Mouse (Mus musculus) left cerebral cortex, postnatal 4 days (tissue): ENCODE measurements at regions not wholly inside any gene's neighbourhood (a gene's known extent, or its start where the extent isn't known, plus 50 kb on each side); places are given as distances from the start of the nearest gene placed in this dataset.

Experiments
- DNase-seq: peaks from one replicate; pipeline ENCODE4 v3.0.0-alpha.2; 2022
- intact Hi-C: fragments of 180-260 bp; cut with DNase I; formaldehyde crosslinking; loops from one replicate; pipeline ENCODE4 v1.15.1; 2025

GRCm38 (mm10) chr1:184480571-184481220 lies 251.7 kb downstream of the Hlx start:
- DNase-seq = no peak
- intact Hi-C loops = no loop called here

- intact Hi-C loops = no loop called here
- DNase-seq = no peak
Measured at GRCm38 (mm10) chr1:184478006-184478405, 254.4 kb downstream of the Hlx start.

GRCm38 (mm10) chr1:184462481-184463124 lies 269.8 kb downstream of the Hlx start:
- no peak for DNase-seq
- intact Hi-C loops = no loop called here

- intact Hi-C loops = no loop called here
- no peak for DNase-seq
Measured at GRCm38 (mm10) chr1:184461411-184461810, 271.0 kb downstream of the Hlx start.

GRCm38 (mm10) chr1:184456727-184457126 lies 275.7 kb downstream of the Hlx start:
- intact Hi-C loops = no loop called here
- DNase-seq = no peak

GRCm38 (mm10) chr1:184454381-184454780 lies 278.0 kb downstream of the Hlx start:
- intact Hi-C loops = no loop called here
- no peak for DNase-seq

- peak; percentile 37 for DNase-seq
- intact Hi-C loops = no loop called here
Measured at GRCm38 (mm10) chr1:184453673-184454072, 278.7 kb downstream of the Hlx start.

GRCm38 (mm10) chr1:184453061-184453460 lies 279.4 kb downstream of the Hlx start:
- intact Hi-C loops = no loop called here
- DNase-seq = no peak

- intact Hi-C loops = no loop called here
Measured at GRCm38 (mm10) chr1:184451686-184452085, 280.7 kb downstream of the Hlx start.

GRCm38 (mm10) chr1:184449007-184449406 lies 283.4 kb downstream of the Hlx start:
- DNase-seq = peak; percentile 48
- intact Hi-C loops = loop anchor here (10.0 kb wide), 1 partner anchor 286 kb away; the partner anchor contains the start of gene Hlx

More at GRCm38 (mm10) chr1:184451686-184452085, 280.7 kb downstream of the Hlx start:
- DNase-seq = no peak

GRCm38 (mm10) chr1:184447911-184448310 lies 284.5 kb downstream of the Hlx start:
- intact Hi-C loops = loop anchor here (10.0 kb wide), 1 partner anchor 287 kb away; the partner anchor contains the start of gene Hlx
- DNase-seq = peak; percentile 54

- intact Hi-C loops = loop anchor here (10.0 kb wide), 1 partner anchor 288 kb away; the partner anchor contains the start of gene Hlx
- no peak for DNase-seq
Measured at GRCm38 (mm10) chr1:184447161-184447667, 285.2 kb downstream of the Hlx start.

GRCm38 (mm10) chr1:184444189-184444588 lies 288.2 kb downstream of the Hlx start:
- DNase-seq = no peak
- intact Hi-C loops = loop anchor here (10.0 kb wide), 1 partner anchor 291 kb away; the partner anchor contains the start of gene Hlx

- no peak for DNase-seq
- intact Hi-C loops = loop anchor here (10.0 kb wide), 1 partner anchor 292 kb away; the partner anchor contains the start of gene Hlx
Measured at GRCm38 (mm10) chr1:184442701-184443100, 289.7 kb downstream of the Hlx start.

GRCm38 (mm10) chr1:184441005-184441557 lies 291.3 kb downstream of the Hlx start:
- DNase-seq = peak; percentile 4
- intact Hi-C loops = loop anchor here (10.0 kb wide), 1 partner anchor 294 kb away; the partner anchor contains the start of gene Hlx

- no peak for DNase-seq
- intact Hi-C loops = no loop called here
Measured at GRCm38 (mm10) chr1:184439506-184439905, 292.9 kb downstream of the Hlx start.

- no peak for DNase-seq
Measured at GRCm38 (mm10) chr1:184436387-184436786, 296.0 kb downstream of the Hlx start.

GRCm38 (mm10) chr1:184428612-184429011 lies 303.8 kb downstream of the Hlx start:
- no peak for DNase-seq
- intact Hi-C loops = no loop called here

More at GRCm38 (mm10) chr1:184436387-184436786, 296.0 kb downstream of the Hlx start:
- intact Hi-C loops = no loop called here

- intact Hi-C loops = no loop called here
- no peak for DNase-seq
Measured at GRCm38 (mm10) chr1:184428035-184428434, 304.4 kb downstream of the Hlx start.

GRCm38 (mm10) chr1:184425694-184426093 lies 306.7 kb downstream of the Hlx start:
- no peak for DNase-seq
- intact Hi-C loops = no loop called here

GRCm38 (mm10) chr1:184424035-184424434 lies 308.4 kb downstream of the Hlx start:
- peak; percentile 25 for DNase-seq
- intact Hi-C loops = no loop called here
